Mouse (Mus musculus): ENCODE measurements around the gene Rbm34. TPM values are rescaled to one million over a fixed set of nuclear protein-coding genes. Genes with fewer than 3 reads are reported as not detected.
"Not testable (repeated sequence)": the region's sequence is repeated elsewhere in the genome, so short reads cannot be mapped to it uniquely, and the experiment has no call there.

The Rbm34 gene
- polyA plus RNA-seq, 1 experiment from 2014 or later = 32.0 TPM

DNA sequence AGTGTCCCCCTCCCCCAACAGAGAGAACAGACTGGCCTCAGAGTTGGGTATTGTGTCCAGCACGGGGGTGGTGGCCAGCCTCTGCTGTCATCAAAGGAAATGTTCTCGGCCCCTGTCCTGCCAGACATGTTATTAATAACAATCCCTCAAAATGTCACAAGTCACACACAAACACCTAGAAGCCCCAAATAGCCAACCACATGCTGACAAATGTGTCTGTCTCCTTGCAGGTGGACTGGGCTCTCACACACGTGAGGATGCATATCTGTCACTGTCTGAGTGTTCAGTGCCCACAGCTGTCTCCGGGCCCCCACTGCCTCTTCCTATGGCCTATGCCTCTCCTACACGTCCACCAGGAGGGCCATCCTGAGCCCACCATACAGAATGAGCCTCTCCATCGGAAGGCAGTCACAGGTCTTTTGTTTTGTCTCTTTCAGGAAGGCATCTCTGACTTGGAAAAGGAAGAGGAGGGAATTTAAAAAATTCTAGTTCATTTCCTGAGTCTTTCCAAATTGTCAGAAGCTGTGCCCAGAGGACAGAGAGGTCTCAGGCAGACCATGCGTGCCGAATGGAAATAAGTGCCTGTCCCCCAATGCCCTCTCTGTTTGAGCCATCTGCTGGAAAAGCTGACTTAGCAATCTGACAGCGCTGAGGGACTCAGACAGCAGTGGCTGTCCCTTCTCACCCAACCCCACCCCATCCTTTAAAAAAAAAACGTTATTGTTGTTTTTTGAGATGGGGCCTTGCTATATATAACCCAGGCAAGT, 56.1 kb downstream of the Rbm34 start:
- ATAC-seq (ENCODE audit: low FRiP score, low read depth) = no peak
- H3K4me3 ChIP-seq = no peak overlapping the region
- no peak overlapping the region for H3K9ac ChIP-seq (replicated peaks)
- no peaks in the 10 kb centered on the region for H3K36me3 ChIP-seq
- no peak overlapping the region for H3K4me2 ChIP-seq (replicated peaks)
- H3K4me1 ChIP-seq = peaks cover 15% of the 10 kb centered on the region
- no peak overlapping the region for H3K27ac ChIP-seq (replicated peaks)
- peaks cover 3% of the 10 kb centered on the region; the same call in 1 of the 2 replicates for H3K27me3 ChIP-seq
- WGBS = 49% methylated on average over 10 of the region's 10 CpGs
- H3K9me3 ChIP-seq = no peaks in the 10 kb centered on the region

- not testable (repeated sequence) for H3K4me3 ChIP-seq; H3K27ac ChIP-seq (replicated peaks); H3K9me3 ChIP-seq; H3K36me3 ChIP-seq; H3K4me2 ChIP-seq (replicated peaks); ATAC-seq (ENCODE audit: low FRiP score, low read depth); H3K9ac ChIP-seq (replicated peaks); H3K27me3 ChIP-seq
- WGBS = 80% methylated on average over 10 of the region's 10 CpGs
- peaks cover 15% of the 10 kb centered on the region for H3K4me1 ChIP-seq
Measured at GRCm38 (mm10) chr8:126914107-126914490, 56.8 kb downstream of the Rbm34 start.

GRCm38 (mm10) chr8:126913241-126914106, 57.4 kb downstream of the Rbm34 start:
- Histone ChIP-seq H3K36me3 (no peaks in the 10 kb centered on the region), H3K4me3 (no peak overlapping the region), H3K4me2 (replicated peaks) (no peak overlapping the region), H3K9me3 (no peaks in the 10 kb centered on the region), H3K27me3 (peaks cover 3% of the 10 kb centered on the region; the same call in 1 of the 2 replicates), H3K27ac (replicated peaks) (no peak overlapping the region), H3K4me1 (peaks cover 15% of the 10 kb centered on the region), H3K9ac (replicated peaks) (no peak overlapping the region)
- ATAC-seq (ENCODE audit: low FRiP score, low read depth) = no peak
- 71% methylated on average over 12 of the region's 12 CpGs for WGBS

DNA sequence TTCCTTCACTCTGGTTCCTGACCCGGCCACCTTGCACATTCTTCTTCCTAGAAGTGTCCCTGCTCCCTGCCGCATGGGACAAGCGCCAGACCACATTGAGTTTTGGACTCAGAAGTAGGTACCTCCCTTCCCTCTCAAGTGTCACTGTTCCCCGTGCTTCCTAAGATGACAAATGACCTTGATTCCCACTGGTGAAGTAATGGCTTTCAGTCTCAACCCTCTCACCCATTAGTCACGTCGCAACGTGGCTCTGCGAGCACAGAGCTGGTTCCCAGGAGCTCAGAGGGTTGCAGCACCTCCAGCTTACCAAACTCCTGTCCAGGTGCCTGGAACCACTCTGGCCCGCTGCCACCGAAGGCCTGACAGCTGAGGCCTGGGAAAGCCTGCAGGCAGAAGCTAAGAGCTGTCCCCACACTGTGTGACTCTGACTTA, 61.5 kb downstream of the Rbm34 start:
- Histone ChIP-seq H3K9me3 (no peaks in the 10 kb centered on the region), H3K4me1 (peaks cover 9% of the 10 kb centered on the region; the same call in 1 of the 2 replicates), H3K27ac (replicated peaks) (no peak overlapping the region), H3K36me3 (no peaks in the 10 kb centered on the region), H3K9ac (replicated peaks) (no peak overlapping the region), H3K4me2 (replicated peaks) (no peak overlapping the region), H3K27me3 (peaks cover 3% of the 10 kb centered on the region; the same call in 1 of the 2 replicates), H3K4me3 (no peak overlapping the region)
- no peak for ATAC-seq (ENCODE audit: low FRiP score, low read depth)
- 85% methylated on average over 10 of the region's 10 CpGs for WGBS

DNA sequence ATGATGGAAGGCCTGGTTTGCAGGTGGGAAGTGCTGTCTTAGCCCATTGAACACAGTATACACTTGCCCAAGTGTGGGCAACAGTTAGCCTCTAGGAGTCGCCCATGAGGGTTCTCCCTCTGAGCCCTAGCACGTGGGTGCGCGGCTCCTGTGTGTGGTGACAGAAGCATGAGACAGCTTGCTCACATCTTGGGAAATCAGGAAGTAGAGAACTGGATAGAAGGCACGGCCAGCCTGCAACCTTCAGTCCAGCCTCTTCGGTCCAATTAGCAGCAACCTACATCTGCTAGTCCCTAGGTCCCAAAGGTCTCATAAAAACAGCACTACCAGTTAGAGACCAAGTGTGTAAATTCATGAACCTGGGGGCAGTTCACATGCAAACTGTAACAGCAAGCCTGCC, 62.1 kb downstream of the Rbm34 start:
- Histone ChIP-seq H3K4me2 (replicated peaks) (no peak overlapping the region), H3K4me1 (peaks cover 6% of the 10 kb centered on the region; the same call in 1 of the 2 replicates), H3K27me3 (peaks cover 3% of the 10 kb centered on the region; the same call in 1 of the 2 replicates), H3K9ac (replicated peaks) (no peak overlapping the region), H3K27ac (replicated peaks) (no peak overlapping the region), H3K4me3 (no peak overlapping the region), H3K36me3 (no peaks in the 10 kb centered on the region), H3K9me3 (no peaks in the 10 kb centered on the region)
- WGBS = 78% methylated on average over 6 of the region's 6 CpGs
- no peak for ATAC-seq (ENCODE audit: low FRiP score, low read depth)

GRCm38 (mm10) chr8:126907968-126908367, 62.9 kb downstream of the Rbm34 start:
- H3K4me2 ChIP-seq (replicated peaks) = no peak overlapping the region
- no peak for ATAC-seq (ENCODE audit: low FRiP score, low read depth)
- no peaks in the 10 kb centered on the region for H3K9me3 ChIP-seq
- H3K4me3 ChIP-seq = no peak overlapping the region
- 87% methylated on average over 9 of the region's 9 CpGs for WGBS
- no peaks in the 10 kb centered on the region; the same call in 1 of the 2 replicates for H3K27me3 ChIP-seq
- H3K27ac ChIP-seq (replicated peaks) = no peak overlapping the region
- no peaks in the 10 kb centered on the region for H3K4me1 ChIP-seq
- no peak overlapping the region for H3K9ac ChIP-seq (replicated peaks)
- no peaks in the 10 kb centered on the region for H3K36me3 ChIP-seq

- H3K4me1 ChIP-seq = no peaks in the 10 kb centered on the region
- no peaks in the 10 kb centered on the region; the same call in 1 of the 2 replicates for H3K27me3 ChIP-seq
- no peak overlapping the region for H3K4me3 ChIP-seq
- WGBS = 80% methylated on average over 3 of the region's 3 CpGs
- H3K27ac ChIP-seq (replicated peaks) = no peak overlapping the region
- H3K9ac ChIP-seq (replicated peaks) = no peak overlapping the region
- no peak for ATAC-seq (ENCODE audit: low FRiP score, low read depth)
- no peaks in the 10 kb centered on the region for H3K36me3 ChIP-seq
- H3K9me3 ChIP-seq = no peaks in the 10 kb centered on the region
- no peak overlapping the region for H3K4me2 ChIP-seq (replicated peaks)
Measured at GRCm38 (mm10) chr8:126907374-126907773, 63.5 kb downstream of the Rbm34 start.

- Histone ChIP-seq H3K36me3 (no peaks in the 10 kb centered on the region), H3K4me2 (replicated peaks) (no peak overlapping the region), H3K9me3 (no peaks in the 10 kb centered on the region), H3K4me3 (no peak overlapping the region), H3K4me1 (no peaks in the 10 kb centered on the region), H3K27ac (replicated peaks) (no peak overlapping the region), H3K9ac (replicated peaks) (no peak overlapping the region), H3K27me3 (no peaks in the 10 kb centered on the region; the same call in 1 of the 2 replicates)
- no peak for ATAC-seq (ENCODE audit: low FRiP score, low read depth)
- WGBS = 88% methylated on average over 3 of the region's 3 CpGs
Measured at GRCm38 (mm10) chr8:126905387-126905786, 65.5 kb downstream of the Rbm34 start.

DNA sequence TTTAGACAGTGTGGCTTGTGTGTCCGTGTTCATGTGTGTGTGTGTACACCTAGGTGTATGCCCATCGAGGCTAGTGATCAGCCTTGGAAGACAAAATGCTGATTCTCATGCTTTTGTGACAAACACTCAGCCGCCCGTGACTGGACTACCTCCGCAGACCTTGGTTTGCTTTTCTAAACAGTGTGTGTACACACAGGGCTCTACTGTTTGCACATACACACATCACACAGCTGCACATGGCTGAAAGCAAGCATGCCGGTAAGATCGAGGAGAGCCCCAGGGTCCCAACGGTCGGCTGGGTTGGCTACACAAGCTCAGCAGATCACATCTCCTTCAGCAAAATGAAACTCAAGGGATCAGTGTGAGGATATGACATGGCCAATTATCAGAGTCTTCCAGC, 66.9 kb downstream of the Rbm34 start:
- no peak overlapping the region for H3K9ac ChIP-seq (replicated peaks)
- no peaks in the 10 kb centered on the region for H3K4me1 ChIP-seq
- no peaks in the 10 kb centered on the region for H3K9me3 ChIP-seq
- H3K4me3 ChIP-seq = no peak overlapping the region
- ATAC-seq (ENCODE audit: low FRiP score, low read depth) = no peak
- no peaks in the 10 kb centered on the region for H3K36me3 ChIP-seq
- 90% methylated on average over 9 of the region's 9 CpGs for WGBS
- no peak overlapping the region for H3K27ac ChIP-seq (replicated peaks)
- H3K4me2 ChIP-seq (replicated peaks) = no peak overlapping the region
- no peaks in the 10 kb centered on the region; the same call in 1 of the 2 replicates for H3K27me3 ChIP-seq

GRCm38 (mm10) chr8:126903224-126903895, 67.5 kb downstream of the Rbm34 start:
- no peak overlapping the region for H3K4me2 ChIP-seq (replicated peaks)
- no peaks in the 10 kb centered on the region for H3K4me1 ChIP-seq
- H3K27me3 ChIP-seq = no peaks in the 10 kb centered on the region; the same call in 1 of the 2 replicates
- no peak overlapping the region for H3K4me3 ChIP-seq
- no peaks in the 10 kb centered on the region for H3K36me3 ChIP-seq
- ATAC-seq (ENCODE audit: low FRiP score, low read depth) = no peak
- WGBS = 74% methylated on average over 9 of the region's 9 CpGs
- no peak overlapping the region for H3K9ac ChIP-seq (replicated peaks)
- H3K9me3 ChIP-seq = no peaks in the 10 kb centered on the region
- no peak overlapping the region for H3K27ac ChIP-seq (replicated peaks)

DNA sequence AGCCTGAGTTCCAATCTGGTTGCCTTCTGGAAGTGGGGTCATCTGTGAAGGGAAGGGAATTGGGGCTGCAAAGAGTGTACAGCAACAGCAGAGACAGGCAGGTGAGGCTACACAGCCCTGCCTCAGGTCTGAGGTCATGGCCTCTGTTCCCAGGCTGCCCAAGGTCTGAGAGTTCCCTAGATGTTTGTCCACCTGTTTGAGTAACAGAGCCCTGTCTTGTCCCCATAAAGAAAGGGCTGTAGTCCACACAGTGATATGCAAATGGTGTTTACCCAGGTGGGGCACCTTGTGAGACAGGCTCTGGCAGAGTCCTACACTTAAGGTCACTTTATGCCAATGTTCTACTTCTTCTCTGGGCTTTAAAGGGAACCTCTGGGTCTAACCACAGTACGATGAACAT, 69.3 kb downstream of the Rbm34 start:
- 94% methylated on average over 1 of the region's 1 CpGs for WGBS
- H3K9me3 ChIP-seq = no peaks in the 10 kb centered on the region
- no peaks in the 10 kb centered on the region for H3K36me3 ChIP-seq
- H3K4me2 ChIP-seq (replicated peaks) = no peak overlapping the region
- H3K27ac ChIP-seq (replicated peaks) = no peak overlapping the region
- H3K4me3 ChIP-seq = no peak overlapping the region
- H3K4me1 ChIP-seq = no peaks in the 10 kb centered on the region
- no peak overlapping the region for H3K9ac ChIP-seq (replicated peaks)
- no peak for ATAC-seq (ENCODE audit: low FRiP score, low read depth)
- no peaks in the 10 kb centered on the region for H3K27me3 ChIP-seq

DNA sequence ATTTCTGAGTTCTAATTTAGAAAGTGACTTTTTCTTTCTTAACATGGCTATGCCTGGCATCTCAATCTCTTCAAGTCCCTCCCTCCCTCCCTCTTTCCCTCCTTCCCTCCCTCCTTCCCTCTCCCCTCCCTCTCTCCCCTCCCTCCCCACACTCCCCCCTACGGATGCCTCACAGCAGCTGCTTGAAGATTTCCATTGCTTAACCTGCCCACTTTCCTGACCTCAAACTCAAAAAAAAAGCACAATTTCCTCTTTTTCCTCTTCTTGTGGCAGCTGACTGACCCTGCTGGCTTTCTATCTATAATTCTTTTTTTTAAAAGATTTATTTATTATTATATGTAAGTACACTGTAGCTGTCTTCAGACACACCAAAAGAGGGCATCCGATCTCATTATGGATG, 69.8 kb downstream of the Rbm34 start:
- Histone ChIP-seq H3K4me2 (replicated peaks) (no peak overlapping the region), H3K4me3 (no peak overlapping the region), H3K27me3 (no peaks in the 10 kb centered on the region), H3K27ac (replicated peaks) (no peak overlapping the region), H3K4me1 (no peaks in the 10 kb centered on the region), H3K36me3 (no peaks in the 10 kb centered on the region), H3K9ac (replicated peaks) (no peak overlapping the region), H3K9me3 (no peaks in the 10 kb centered on the region)
- no peak for ATAC-seq (ENCODE audit: low FRiP score, low read depth)
- WGBS = 82% methylated on average over 2 of the region's 2 CpGs

All from midbrain, embryonic 12.5 days (tissue).